Mouse (Mus musculus) megakaryocyte-erythroid progenitor cell, adult 5-6 weeks (primary cell): ENCODE data around the gene St6gal2. TPM values are rescaled to one million over a fixed set of nuclear protein-coding genes. Genes with fewer than 3 reads are reported as not detected.

Experiments used
- total RNA-seq, 2 experiments: library from RNA; stranded (forward) in 1 of 2; stranded (reverse) in 1 of 2; fragments of 200-1000, 215-1000 nt in 1 of 2; fragments of >200 nt in 1 of 2; fragmentation: Nextera tagmentation in 1 of 2; gene quantifications; 2 replicates each; pipeline ENCODE4 v1.2.3; 2014 to 2017

St6gal2 gene
- total RNA-seq, 2 experiments from 2014 or later, result not detected

Other genes starting within 250 kb of the St6gal2 start
- gene Vmn2r118, start 179.8 kb downstream of the St6gal2 start, total RNA-seq (2014; fragmentation: Nextera tagmentation), result not detected in 2 replicates
- not detected in 2 replicates for gene Vmn2r118, start 179.8 kb downstream of the St6gal2 start, total RNA-seq (2017)